Mouse (Mus musculus) gastrocnemius, adult 18-20 months (tissue): ENCODE data around the gene Ncoa3. TPM values are rescaled to one million over a fixed set of nuclear protein-coding genes. Genes with fewer than 3 reads are reported as not detected.
A peak's percentile ranks its signal among the peaks of the same experiment; 100 is the strongest.

Experiments
- DNase-seq: peaks from one replicate; pipeline ENCODE4 v3.0.0; 2021; ENCODE audit warnings: low spot score
- total RNA-seq, 2 experiments: library from RNA; stranded (reverse); gene quantifications; 2 replicates each; pipeline ENCODE4 v1.2.3; 2021

Ncoa3 gene
- total RNA-seq, 2 experiments from 2014 or later, result 14.6 to 20.4 TPM

DNA sequence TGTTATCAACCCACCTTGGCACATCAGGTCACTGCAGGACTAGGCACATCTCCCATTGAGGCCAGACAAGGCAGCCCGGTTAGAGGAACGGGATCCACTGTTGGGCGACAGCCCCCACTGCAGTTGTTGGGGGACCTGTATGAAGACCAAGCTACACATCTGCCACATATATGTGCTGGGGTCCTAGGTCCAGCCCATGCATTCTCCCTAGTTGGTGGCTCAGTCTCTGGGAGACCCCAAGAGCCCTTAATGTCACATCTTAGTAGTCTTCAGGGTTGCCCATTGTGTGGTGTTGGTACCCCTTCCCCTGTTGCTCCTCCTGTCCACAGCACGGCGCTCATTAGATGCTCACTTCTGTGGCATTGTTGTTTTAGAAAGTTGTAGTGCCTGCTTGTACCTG is 40.2 kb downstream of the Ncoa3 start:
- DNase-seq, result no peak

DNA sequence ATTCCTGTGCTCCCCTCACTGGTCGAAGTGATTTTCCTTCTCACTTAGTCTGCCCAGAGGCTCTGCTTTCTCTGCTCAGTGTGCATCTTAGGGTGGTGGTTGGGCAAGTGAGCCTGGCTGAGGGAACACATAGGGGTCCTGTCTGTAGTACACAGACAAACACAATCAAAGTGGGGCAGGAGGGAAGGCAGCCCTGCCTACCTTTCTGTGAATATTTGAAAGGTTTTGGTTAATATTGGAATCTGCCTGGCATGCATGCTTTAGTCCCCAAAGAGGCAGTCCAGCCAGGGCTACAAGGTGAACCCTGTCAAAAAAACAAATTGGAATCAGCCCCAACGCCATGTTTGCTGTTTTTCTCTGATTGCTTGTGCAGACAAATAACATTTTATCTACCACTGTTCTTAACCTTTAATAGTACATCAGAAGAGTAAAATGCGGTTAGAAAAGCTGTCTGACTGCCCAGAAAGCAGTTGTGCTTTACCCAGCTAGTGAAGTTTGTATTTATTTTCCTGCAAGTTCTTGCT is 42.6 kb downstream of the Ncoa3 start:
- no peak for DNase-seq

DNA sequence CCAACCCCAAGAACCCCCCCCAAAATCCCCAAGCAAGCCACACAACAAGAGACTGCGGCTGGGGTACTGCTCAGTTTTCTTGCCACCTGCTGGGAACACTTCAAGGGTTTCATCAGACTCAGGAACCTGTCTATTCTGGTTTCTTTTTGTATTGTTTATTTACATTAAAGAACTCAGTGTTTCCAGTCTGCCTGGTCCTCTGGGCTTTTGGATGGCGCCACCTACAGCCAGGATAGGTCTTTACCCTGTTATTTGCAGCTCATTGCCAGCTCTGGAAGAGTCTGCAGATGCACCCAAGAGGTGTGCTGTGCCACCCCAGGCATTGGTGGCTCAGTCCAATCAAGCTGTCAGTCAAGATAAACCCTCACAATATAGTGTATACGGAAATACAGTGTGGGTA is 43.3 kb downstream of the Ncoa3 start:
- DNase-seq, result peak; percentile 66

DNA sequence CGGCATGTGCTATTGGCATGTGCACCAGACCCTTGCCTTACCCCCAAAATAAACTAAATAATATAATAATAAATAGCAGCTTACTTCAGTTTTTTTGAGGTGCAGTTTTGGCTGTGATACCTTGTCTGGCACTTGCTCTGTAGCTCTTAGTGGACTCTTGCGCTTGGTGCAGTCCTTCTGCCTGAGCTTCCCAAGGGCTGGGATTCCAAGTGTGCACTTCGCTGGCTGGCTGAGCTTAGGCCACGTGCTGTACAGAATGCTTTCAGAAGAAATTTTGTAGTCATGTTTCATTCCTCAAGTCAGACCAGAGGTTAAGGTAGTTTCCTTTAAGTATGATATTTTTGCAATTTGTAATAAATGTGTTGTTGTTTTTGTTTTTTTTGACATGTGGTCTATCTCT is 47.2 kb downstream of the Ncoa3 start:
- DNase-seq, result no peak

DNA sequence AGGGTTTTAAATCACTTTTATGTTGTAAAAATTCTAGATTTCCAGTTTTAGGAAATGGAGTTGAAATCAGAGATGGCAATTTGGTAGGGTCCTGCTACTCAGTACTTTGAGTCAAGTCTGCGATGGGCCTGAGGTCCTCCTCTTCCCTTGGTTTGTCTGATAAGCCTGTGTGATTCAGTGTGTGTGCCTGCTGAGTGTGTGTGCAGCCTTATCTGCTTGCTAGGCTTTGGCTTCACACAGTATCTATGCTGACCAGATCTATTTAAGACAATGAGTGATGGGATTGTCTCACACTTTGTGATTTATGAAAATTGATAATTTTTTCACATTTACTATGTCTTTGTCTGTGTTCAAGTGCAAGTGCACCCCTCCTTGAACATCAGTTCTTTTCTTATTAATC is 50.1 kb downstream of the Ncoa3 start:
- no peak for DNase-seq

DNA sequence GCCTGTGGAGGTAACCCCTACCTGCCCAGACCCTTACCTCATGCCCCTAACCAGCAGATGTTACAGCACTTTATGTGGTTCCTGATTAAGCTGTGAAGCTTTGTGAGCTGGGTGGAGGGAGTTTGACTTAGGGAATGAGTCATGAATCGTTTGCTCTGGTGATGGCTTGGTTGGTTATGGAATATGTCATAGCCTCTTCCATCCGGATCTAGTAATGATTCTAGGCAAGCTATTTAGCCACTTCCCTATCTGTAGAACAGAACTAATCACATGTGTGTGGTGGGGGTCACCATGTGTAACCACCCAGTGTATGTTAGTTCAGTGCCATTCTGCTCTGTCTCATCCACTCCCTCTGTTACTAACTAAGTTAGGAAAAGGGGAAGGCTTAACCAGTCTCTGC is 52.6 kb downstream of the Ncoa3 start:
- DNase-seq, result no peak

DNA sequence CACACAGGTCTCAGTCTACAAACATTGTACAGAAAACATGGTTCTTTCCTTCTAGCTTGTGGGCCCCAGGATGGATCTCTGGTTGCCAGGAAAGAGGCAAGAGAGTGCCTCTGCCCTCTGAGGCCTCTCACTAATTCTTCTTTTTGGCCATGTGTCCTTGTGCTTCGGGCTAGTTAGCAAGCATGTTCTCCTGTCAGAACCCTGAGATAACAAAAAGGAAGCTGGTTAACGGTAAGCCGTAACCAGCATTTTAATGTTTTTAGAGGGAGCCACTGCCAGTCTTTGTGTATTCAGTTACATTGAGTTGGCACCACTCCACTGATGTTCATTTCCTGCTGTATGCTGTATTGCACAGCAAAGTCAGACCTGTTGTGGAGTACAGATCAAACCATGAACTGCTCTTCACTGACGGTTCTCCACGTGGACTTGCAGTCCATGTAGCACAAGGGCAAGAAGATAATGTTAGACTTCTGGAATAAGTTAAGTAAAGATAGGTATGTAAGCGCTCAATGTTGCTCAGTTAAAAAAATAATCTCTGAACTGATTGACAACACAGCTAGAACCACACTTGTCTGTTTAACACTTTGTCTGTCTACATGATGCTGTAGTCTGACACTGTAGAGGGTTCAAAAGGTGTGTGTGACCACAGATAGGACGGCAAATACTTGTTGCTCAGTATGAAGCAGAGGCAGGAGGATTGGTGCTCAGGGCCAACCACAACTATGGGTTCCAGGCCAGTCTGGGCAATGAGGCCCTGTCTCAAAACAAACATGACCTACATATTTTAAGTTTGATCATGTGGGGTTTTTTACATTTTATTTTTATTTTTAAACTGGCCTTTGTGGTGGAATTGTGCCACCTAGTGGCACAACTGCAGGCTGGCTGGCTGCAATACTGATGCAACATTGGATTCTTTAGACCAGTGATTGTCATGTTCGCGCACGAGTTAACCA is 53.4 kb downstream of the Ncoa3 start:
- DNase-seq, result peak; percentile 39

DNA sequence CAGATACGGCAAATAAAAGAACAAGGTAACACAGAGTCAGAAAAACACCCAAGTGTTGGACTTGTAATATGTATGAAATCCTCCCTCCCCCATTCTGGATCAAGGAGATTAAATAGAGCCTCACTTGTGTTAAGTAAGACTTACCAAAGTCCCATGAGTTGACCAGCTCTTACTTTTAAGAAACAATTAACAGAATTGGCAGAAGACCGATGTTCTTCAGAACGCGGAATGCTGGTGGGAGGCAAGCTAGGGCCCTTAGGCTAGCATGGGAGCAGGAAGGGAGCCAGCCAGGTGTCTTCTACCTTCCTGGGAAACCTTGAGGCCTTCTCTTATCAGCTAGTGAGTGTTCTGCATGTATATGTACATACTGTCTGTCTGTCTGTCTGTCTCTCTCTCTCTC is 55.5 kb downstream of the Ncoa3 start:
- DNase-seq, result no peak

DNA sequence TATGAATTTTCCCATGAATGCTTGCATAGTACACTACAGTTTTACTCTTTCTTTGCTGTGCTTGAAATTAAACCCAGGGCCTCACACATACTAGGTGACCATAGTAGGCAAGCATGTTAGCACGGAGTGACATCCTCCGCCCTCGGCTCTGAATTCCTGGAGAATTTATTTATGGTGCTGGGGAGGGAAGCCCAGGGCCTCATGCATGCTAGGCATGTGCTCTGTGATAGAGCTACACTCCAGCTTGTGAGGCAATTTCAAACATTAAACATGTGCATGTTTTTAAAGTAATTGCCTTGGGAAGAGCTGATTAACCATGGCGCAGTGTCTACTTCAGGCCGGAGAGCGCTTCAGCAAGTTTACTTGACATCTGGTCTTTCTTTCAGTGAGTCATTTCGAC is 56.4 kb downstream of the Ncoa3 start:
- no peak for DNase-seq

DNA sequence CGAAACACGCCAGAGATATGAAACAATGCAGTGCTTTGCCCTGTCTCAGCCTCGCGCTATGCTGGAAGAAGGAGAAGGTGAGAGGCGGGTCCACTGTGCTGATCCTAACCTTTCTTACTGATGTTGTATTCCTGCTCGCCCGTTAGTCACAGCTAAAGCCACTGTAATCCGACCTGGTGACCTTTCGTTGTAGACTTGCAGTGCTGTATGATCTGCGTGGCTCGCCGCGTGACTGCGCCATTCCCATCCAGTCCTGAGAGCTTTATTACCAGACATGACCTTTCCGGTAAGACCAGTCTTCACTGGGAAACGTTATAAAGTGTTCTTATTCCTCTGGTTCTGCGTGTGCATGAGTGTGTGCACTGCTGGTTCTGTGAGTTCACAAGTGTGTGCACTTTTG is 59.0 kb downstream of the Ncoa3 start:
- peak; percentile 64 for DNase-seq

DNA sequence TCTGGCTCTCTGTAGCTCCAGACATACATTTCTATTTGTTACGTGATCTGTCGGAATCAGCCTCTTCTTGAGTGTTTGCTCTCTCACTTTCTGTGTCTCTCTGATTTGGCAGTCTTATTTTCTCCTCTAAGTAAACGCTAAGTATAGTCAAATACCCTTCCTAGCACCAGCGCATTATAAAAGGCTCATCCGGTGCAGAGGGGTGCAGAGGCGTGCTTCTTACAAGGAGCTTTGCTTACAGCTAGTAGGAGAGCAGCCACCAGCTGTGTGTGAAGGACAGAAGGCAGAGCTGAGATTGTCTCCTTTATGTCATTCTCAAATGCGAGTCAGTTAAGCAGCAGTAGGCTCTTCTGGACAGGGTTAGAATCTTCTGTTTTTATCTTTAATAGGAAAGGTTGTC is 59.5 kb downstream of the Ncoa3 start:
- no peak for DNase-seq

DNA sequence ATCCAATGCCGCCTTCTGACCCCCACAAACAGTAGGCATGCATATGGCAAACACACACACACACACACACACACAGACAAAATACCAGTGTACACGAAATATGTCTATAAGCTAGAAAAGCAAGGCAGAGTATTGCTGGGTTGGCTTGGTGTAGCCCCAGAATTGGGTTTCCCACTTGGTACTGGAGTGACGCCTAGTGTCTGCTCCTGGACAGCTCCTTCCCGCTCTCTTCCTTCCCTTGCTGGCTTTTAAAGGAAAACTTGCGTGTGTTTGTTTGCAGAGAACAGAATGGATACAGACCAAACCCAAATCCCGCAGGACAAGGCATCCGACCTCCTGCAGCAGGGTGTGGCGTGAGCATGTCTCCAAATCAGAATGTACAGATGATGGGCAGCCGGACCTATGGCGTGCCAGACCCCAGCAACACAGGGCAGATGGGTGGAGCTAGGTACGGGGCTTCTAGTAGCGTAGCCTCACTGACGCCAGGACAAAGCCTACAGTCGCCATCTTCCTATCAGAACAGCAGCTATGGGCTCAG is 61.6 kb downstream of the Ncoa3 start:
- DNase-seq, result no peak

DNA sequence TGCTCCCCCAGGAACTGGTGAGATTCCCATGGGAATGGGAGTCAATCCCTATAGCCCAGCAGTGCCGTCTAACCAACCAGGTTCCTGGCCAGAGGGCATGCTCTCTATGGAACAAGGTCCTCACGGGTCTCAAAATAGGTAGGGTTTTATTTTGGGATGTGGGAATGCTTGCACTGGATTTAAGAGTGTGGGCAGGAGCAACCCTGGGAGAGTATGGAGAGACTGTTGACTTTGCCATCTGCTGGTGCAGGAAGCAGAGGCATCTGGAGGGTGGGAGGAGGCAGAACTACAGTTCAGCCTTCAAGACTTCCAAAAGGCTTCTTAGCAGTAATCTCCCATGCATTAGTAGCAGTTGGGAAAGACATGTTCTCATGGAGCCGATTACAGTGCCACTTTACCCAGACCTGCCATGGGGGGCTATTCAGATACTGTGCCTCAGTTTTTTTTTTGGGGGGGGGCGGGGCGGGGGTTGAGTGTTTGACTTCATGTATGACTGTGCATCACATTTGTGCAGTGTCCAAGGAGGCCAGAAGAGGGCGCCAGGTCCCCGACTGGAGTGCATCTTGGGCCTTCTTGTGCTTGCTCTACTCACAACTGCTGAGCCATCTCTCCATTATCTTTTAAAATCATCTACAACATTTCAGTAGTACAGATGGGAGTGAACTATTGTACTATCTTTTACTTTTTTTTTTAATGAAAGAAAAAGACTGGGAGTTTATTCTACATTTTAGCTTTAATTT is 67.4 kb downstream of the Ncoa3 start:
- DNase-seq, result peak; percentile 41

DNA sequence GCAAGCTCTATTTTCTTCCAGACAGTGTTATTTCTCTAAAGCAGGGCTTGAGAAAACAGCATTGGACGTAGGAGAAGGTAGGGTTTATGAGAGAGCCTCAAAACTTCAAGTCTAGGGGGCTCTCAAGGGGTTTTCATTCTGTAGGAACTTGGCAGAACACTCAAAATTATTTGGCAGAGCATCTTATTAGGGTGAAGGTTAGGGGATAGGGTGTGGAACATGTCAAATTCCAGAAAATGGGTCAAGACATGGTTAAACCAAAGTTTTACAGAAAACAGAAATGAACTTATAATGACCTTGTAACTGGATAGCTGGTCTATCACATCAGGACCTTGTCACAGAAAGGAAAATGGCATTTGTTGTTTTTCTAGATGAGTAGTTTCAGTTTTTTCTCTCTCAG is 69.6 kb downstream of the Ncoa3 start:
- DNase-seq, result peak; percentile 42

DNA sequence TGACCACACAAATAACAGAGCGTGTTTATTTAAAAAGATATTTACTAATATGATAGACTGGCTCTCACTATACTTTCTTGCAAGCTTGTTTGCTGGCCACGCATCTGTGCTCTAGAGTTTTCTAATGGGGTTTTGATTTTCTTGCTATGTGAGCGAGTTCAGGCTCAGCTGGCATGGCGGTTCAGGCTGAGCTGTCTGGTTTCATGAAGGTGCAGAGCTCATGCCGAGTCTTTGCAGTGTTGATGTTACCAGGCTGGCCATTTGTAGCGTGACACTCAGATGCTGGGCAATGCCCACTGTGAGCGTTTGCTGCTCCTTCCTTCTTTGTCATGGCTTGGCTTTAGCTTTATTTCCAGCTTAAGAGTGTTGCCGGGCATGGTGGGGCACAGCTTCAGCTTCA is 70.0 kb downstream of the Ncoa3 start:
- no peak for DNase-seq

DNA sequence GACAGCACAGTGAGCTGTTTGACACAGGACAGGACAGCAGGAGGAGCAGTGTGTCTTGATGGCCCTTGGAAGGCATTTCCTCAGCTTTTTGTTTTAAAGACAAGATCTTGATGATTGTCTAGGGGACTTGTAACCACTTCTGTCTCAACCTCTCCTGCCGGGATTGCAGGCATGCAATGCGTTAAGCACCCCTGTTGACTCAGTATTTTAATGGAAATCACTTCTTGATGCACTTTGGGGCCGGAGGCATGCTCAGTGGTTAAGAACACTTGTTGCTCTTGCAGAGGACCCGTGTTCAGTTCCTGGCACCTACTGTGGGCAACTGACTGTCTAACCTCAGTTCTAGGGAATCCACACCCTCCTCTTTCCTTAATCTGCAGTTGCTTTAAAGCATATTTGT is 74.0 kb downstream of the Ncoa3 start:
- DNase-seq, result no peak

DNA sequence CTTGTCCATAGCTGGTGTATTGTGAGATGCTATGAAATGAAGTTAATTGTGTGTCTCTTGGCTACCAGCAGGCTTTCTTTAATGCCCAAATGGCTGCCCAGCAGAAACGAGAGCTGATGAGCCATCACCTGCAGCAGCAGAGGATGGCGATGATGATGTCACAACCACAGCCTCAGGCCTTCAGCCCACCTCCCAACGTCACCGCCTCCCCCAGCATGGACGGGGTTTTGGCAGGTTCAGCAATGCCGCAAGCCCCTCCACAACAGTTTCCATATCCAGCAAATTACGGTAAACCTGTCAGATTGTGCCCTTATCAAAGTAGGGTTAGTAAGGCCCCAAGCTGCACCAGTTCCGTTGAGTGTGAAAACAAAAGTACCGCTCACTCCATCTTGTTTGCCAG is 75.8 kb downstream of the Ncoa3 start:
- DNase-seq, result no peak

DNA sequence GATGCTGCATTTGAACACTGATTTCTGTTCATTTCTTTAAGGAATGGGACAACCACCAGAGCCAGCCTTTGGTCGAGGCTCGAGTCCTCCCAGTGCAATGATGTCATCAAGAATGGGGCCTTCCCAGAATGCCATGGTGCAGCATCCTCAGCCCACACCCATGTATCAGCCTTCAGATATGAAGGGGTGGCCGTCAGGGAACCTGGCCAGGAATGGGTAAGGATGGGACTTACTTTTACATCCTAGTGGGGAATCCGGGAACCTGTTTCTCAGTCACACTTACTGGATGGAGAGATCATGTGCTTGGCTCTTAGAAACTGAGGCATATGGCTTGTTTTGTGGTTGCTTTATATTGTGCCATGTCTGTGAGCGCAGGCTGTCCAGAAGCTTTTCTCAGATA is 76.7 kb downstream of the Ncoa3 start:
- DNase-seq, result no peak

DNA sequence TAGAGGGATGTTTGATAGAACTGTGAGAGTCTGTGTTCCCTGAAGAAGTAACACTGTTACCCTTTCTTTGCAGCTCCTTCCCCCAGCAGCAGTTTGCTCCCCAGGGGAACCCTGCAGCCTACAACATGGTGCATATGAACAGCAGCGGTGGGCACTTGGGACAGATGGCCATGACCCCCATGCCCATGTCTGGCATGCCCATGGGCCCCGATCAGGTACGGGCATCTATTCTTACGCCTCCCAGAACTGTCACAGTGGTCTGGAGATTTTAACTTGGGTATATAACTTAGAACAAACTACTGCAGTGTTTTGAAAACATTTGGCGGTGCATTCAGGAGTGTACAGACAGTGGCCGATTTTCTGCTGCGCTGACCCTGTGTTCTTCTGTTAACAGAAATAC is 77.3 kb downstream of the Ncoa3 start:
- DNase-seq, result no peak

DNA sequence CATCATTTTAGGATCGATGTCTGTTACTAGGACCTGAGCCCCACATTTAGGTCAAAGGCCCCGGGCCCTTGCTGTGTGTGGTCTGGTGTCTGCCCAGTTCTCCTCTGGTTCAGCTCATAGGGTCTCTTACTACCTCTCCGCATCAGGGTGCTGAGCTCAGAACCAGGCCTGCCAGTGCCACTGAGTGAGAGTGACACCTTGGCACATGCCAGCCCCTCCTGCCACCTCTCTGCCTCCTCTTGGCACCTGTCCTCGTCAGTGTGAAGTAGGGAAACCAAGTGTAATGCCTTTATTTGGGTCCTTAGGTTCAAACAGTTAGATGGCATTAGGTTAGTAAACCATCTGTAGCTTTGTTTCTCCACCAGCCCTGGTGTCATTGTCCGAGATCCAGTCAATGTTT is 79.0 kb downstream of the Ncoa3 start:
- DNase-seq, result no peak

DNA sequence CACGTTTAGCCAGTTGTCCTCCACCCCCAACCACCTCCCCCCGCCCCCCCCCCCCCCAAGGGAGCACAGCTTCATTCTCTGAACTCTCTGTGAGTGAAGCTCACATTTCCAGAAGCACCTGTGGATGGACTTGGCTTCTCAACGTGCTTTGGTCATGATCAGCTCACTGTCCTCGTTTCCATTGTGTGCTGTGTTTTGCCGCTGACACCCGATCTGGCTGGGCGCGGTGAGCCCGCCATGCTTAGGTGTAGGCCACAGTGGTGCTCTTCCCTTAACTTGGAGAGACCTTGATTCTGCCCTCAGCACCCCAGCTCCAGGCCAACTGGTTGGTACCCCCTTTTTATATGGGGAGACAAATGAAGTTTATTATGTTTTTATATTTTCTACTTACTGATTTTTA is 79.5 kb downstream of the Ncoa3 start:
- DNase-seq, result no peak

DNA sequence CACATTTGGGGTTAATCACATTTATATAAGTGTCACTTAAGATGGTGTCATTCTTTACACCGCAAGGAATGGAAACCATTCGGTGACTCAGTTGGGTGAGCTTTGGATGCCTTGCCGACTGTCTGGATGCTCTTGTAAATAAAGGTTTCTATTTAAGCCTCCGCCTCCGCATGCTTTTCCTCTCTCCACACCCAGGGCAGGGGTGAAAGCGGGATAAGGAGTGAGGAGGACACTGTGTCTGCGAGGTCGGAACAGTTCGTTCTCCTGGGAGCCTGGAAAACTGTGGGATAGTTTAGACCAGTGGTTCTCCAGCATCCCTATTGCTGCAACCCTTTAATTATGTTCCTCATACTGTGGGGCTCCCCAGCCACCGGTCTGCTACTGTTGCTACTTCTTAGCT is 80.6 kb downstream of the Ncoa3 start:
- DNase-seq, result peak; percentile 36
